Mouse (Mus musculus): ENCODE results near the gene Atad3a.
"Not testable (repeated sequence)": the region's sequence is repeated elsewhere in the genome, so short reads cannot be mapped to it uniquely, and the experiment has no call there.

Gene Atad3a

GRCm38 (mm10) chr4:155774971-155775740 is 14.3 kb upstream of the Atad3a start:
- DNase-seq (ENCODE audit: low spot score) = peak; percentile 28

- peak; percentile 81 for DNase-seq (ENCODE audit: low spot score)
Measured at GRCm38 (mm10) chr4:155774280-155774754, 13.4 kb upstream of the Atad3a start, which contains the start of gene Vwa1. Gene Vwa1 (minus strand): TSS chr4:155774698.

GRCm38 (mm10) chr4:155773335-155774078 is 12.6 kb upstream of the Atad3a start:
- DNase-seq (ENCODE audit: low spot score) = no peak

- no peak for DNase-seq (ENCODE audit: low spot score)
Measured at GRCm38 (mm10) chr4:155772786-155773185, 11.9 kb upstream of the Atad3a start.

GRCm38 (mm10) chr4:155771706-155772105 is 10.8 kb upstream of the Atad3a start:
- no peak for DNase-seq (ENCODE audit: low spot score)

- DNase-seq (ENCODE audit: low spot score) = no peak
Measured at GRCm38 (mm10) chr4:155770626-155771025, 9.7 kb upstream of the Atad3a start.

GRCm38 (mm10) chr4:155769880-155770512 is 9.1 kb upstream of the Atad3a start:
- DNase-seq (ENCODE audit: low spot score) = peak; percentile 75

- no peak for DNase-seq (ENCODE audit: low spot score)
Measured at GRCm38 (mm10) chr4:155769496-155769879, 8.6 kb upstream of the Atad3a start.

GRCm38 (mm10) chr4:155762357-155762756 is 1.5 kb upstream of the Atad3a start:
- DNase-seq (ENCODE audit: low spot score) = no peak

- DNase-seq (ENCODE audit: low spot score) = no peak
Measured at GRCm38 (mm10) chr4:155761356-155762099, 635 bp upstream of the Atad3a start.

GRCm38 (mm10) chr4:155759862-155760612 is 856 bp downstream of the Atad3a start:
- no peak for DNase-seq (ENCODE audit: low spot score)

- DNase-seq (ENCODE audit: low spot score) = no peak
Measured at GRCm38 (mm10) chr4:155757011-155757410, 3.9 kb downstream of the Atad3a start.

- DNase-seq (ENCODE audit: low spot score) = no peak
Measured at GRCm38 (mm10) chr4:155746575-155747490, 14.1 kb downstream of the Atad3a start.

- DNase-seq (ENCODE audit: low spot score) = no peak
Measured at GRCm38 (mm10) chr4:155746036-155746548, 14.8 kb downstream of the Atad3a start.

GRCm38 (mm10) chr4:155745136-155745535 is 15.8 kb downstream of the Atad3a start:
- DNase-seq (ENCODE audit: low spot score) = no peak

- DNase-seq (ENCODE audit: low spot score) = no peak
Measured at GRCm38 (mm10) chr4:155744474-155744873, 16.4 kb downstream of the Atad3a start.

GRCm38 (mm10) chr4:155742684-155743083 is 18.2 kb downstream of the Atad3a start:
- no peak for DNase-seq (ENCODE audit: low spot score)

GRCm38 (mm10) chr4:155740681-155741080 is 20.2 kb downstream of the Atad3a start:
- DNase-seq (ENCODE audit: low spot score) = not testable (repeated sequence)

- no peak for DNase-seq (ENCODE audit: low spot score)
Measured at GRCm38 (mm10) chr4:155739741-155740636, 20.9 kb downstream of the Atad3a start.

All from ovary, adult 18-20 months (tissue).